Comparison of ENCODE assay signal across 30 mouse cellular contexts in genomic region chrX:10010202-10010601, GRCm38 (mm10).
DNase-seq lines count a peak whose midpoint lies in the region; ATAC-seq lines count a peak whose summit lies in the region.
"Had no signal": no experiment of that assay in that cellular context is flagged by ENCODE, and none has a peak within 500 bp of the region (broad histone marks: within the 10 kb centered on the region; RNA-seq: fewer than 3 reads in every experiment).

No protein-coding gene starts in this region.

- H3K36me3 ChIP-seq in hindbrain, embryonic 12.5 days, result no peaks in the 10 kb centered on the region
- H3K36me3 ChIP-seq in hindbrain, embryonic 10.5 days, result no peaks in the 10 kb centered on the region
- no peaks in the 10 kb centered on the region for H3K36me3 ChIP-seq in neural tube, embryonic 14.5 days (ENCODE audit: control insufficient read depth, insufficient read depth, low read length)
- no peaks in the 10 kb centered on the region for H3K36me3 ChIP-seq in neural tube, embryonic 15.5 days
- no peaks in the 10 kb centered on the region for H3K36me3 ChIP-seq in forebrain, embryonic 15.5 days
- H3K36me3 ChIP-seq: embryonic facial prominence, embryonic 10.5 days; embryonic facial prominence, embryonic 15.5 days; heart, embryonic 12.5 days; intestine, embryonic 15.5 days; liver, embryonic 13.5 days; neural tube, embryonic 13.5 days had no signal

- H3K9me3 ChIP-seq in hindbrain, embryonic 12.5 days (replicated peaks), result no peaks in the 10 kb centered on the region
- H3K9me3 ChIP-seq in hindbrain, embryonic 10.5 days, result no peaks in the 10 kb centered on the region
- no peaks in the 10 kb centered on the region for H3K9me3 ChIP-seq in neural tube, embryonic 14.5 days (ENCODE audit: control insufficient read depth, low read length)
- no peaks in the 10 kb centered on the region for H3K9me3 ChIP-seq in neural tube, embryonic 15.5 days (replicated peaks)
- H3K9me3 ChIP-seq in forebrain, embryonic 15.5 days, result no peaks in the 10 kb centered on the region
- H3K9me3 ChIP-seq: embryonic facial prominence, embryonic 10.5 days; embryonic facial prominence, embryonic 15.5 days; heart, embryonic 12.5 days; intestine, embryonic 15.5 days; liver, embryonic 13.5 days; neural tube, embryonic 13.5 days had no signal

- H3K9ac ChIP-seq in hindbrain, embryonic 12.5 days, result no peak overlapping the region
- H3K9ac ChIP-seq in neural tube, embryonic 14.5 days (replicated peaks; ENCODE audit: low read depth, low read length), result no peak overlapping the region
- H3K9ac ChIP-seq in neural tube, embryonic 15.5 days (replicated peaks), result no peak overlapping the region
- H3K9ac ChIP-seq in forebrain, embryonic 15.5 days (replicated peaks), result no peak overlapping the region
- H3K9ac ChIP-seq: embryonic facial prominence, embryonic 15.5 days; heart, embryonic 12.5 days; intestine, embryonic 15.5 days; liver, embryonic 13.5 days; neural tube, embryonic 13.5 days had no signal

- H3K27me3 ChIP-seq in hindbrain, embryonic 12.5 days, result no peaks in the 10 kb centered on the region
- no peaks in the 10 kb centered on the region for H3K27me3 ChIP-seq in hindbrain, embryonic 10.5 days (ENCODE audit: insufficient read depth, poor library complexity, severe bottlenecking)
- H3K27me3 ChIP-seq in neural tube, embryonic 14.5 days (ENCODE audit: control insufficient read depth, insufficient read depth, low read length), result no peaks in the 10 kb centered on the region
- H3K27me3 ChIP-seq in neural tube, embryonic 15.5 days (replicated peaks), result no peaks in the 10 kb centered on the region
- no peaks in the 10 kb centered on the region for H3K27me3 ChIP-seq in forebrain, embryonic 15.5 days
- H3K27me3 ChIP-seq: embryonic facial prominence, embryonic 15.5 days; heart, embryonic 12.5 days; intestine, embryonic 15.5 days; liver, embryonic 13.5 days; megakaryocyte, embryonic 14.5 days; neural tube, embryonic 13.5 days had no signal

- no peak overlapping the region for H3K27ac ChIP-seq in hindbrain, embryonic 12.5 days
- no peak overlapping the region for H3K27ac ChIP-seq in hindbrain, embryonic 10.5 days
- H3K27ac ChIP-seq in neural tube, embryonic 14.5 days (ENCODE audit: low read depth, low read length), result no peak overlapping the region
- no peak overlapping the region for H3K27ac ChIP-seq in neural tube, embryonic 15.5 days (replicated peaks)
- H3K27ac ChIP-seq in forebrain, embryonic 15.5 days (replicated peaks), result no peak overlapping the region
- H3K27ac ChIP-seq: embryonic facial prominence, embryonic 10.5 days; embryonic facial prominence, embryonic 15.5 days; heart, adult 2 months; hindbrain, postnatal 0 days; intestine, embryonic 15.5 days; liver, embryonic 13.5 days; neural tube, embryonic 13.5 days had no signal

- H3K4me1 ChIP-seq in hindbrain, embryonic 12.5 days, result no peaks in the 10 kb centered on the region
- H3K4me1 ChIP-seq in hindbrain, embryonic 10.5 days (replicated peaks), result no peaks in the 10 kb centered on the region
- no peaks in the 10 kb centered on the region for H3K4me1 ChIP-seq in neural tube, embryonic 14.5 days (ENCODE audit: control insufficient read depth, insufficient read depth, low read length)
- no peaks in the 10 kb centered on the region for H3K4me1 ChIP-seq in neural tube, embryonic 15.5 days
- no peaks in the 10 kb centered on the region for H3K4me1 ChIP-seq in forebrain, embryonic 15.5 days
- H3K4me1 ChIP-seq: embryonic facial prominence, embryonic 10.5 days; embryonic facial prominence, embryonic 15.5 days; heart, embryonic 12.5 days; intestine, embryonic 15.5 days; liver, embryonic 13.5 days; megakaryocyte, embryonic 14.5 days; neural tube, embryonic 13.5 days had no signal

- no peak overlapping the region for H3K4me3 ChIP-seq in hindbrain, embryonic 12.5 days
- no peak overlapping the region for H3K4me3 ChIP-seq in hindbrain, embryonic 10.5 days
- no peak overlapping the region for H3K4me3 ChIP-seq in neural tube, embryonic 14.5 days (ENCODE audit: low read depth, low read length)
- no peak overlapping the region for H3K4me3 ChIP-seq in neural tube, embryonic 15.5 days (replicated peaks)
- no peak overlapping the region for H3K4me3 ChIP-seq in forebrain, embryonic 15.5 days
- H3K4me3 ChIP-seq: embryonic facial prominence, embryonic 10.5 days; embryonic facial prominence, embryonic 15.5 days; heart, adult 2 months; heart, embryonic 12.5 days; intestine, embryonic 15.5 days; liver, embryonic 13.5 days; megakaryocyte, embryonic 14.5 days; neural tube, embryonic 13.5 days had no signal

- 0 out of 2 replicates have a peak, but pooled peaks have one; percentile 40 for ATAC-seq in hindbrain, embryonic 12.5 days (ENCODE audit: low FRiP score)
- ATAC-seq in neural tube, embryonic 14.5 days (ENCODE audit: low read depth), result peak; percentile 28; the same call in 1 of the 2 replicates
- no peak for ATAC-seq in neural tube, embryonic 15.5 days (ENCODE audit: low FRiP score)
- ATAC-seq in forebrain, embryonic 15.5 days (replicated peaks), result peak; percentile 72
- ATAC-seq: hindbrain, postnatal 0 days; intestine, embryonic 15.5 days; lung, postnatal 0 days; Patski had no signal

- no peak for DNase-seq in hindbrain, embryonic 10.5 days (ENCODE audit: low spot score)
- no peak for DNase-seq in right cerebral cortex, postnatal 14 days
- no peak for DNase-seq in adipocyte (ENCODE audit: low spot score)
- DNase-seq: adrenal gland, postnatal 14 days; cerebellum, adult 2 months; cerebellum, postnatal 25 days; heart, adult 2 months; heart, postnatal 4 days; kidney, adult 2 months; kidney, postnatal 36 days; left cerebral cortex, postnatal 4 days; liver, embryonic 13.5 days; lung, adult 18-20 months; lung, postnatal 4 days; retina, postnatal 1 day; right cerebral cortex, postnatal 25 days; thymus, postnatal 14 days had no signal

- H3K4me2 ChIP-seq in hindbrain, embryonic 12.5 days (replicated peaks), result no peak overlapping the region
- H3K4me2 ChIP-seq in neural tube, embryonic 14.5 days (ENCODE audit: low read depth, low read length), result no peak overlapping the region
- H3K4me2 ChIP-seq in neural tube, embryonic 15.5 days, result no peak overlapping the region
- no peak overlapping the region for H3K4me2 ChIP-seq in forebrain, embryonic 15.5 days (replicated peaks)
- H3K4me2 ChIP-seq: embryonic facial prominence, embryonic 15.5 days; heart, embryonic 12.5 days; intestine, embryonic 15.5 days; liver, embryonic 13.5 days; neural tube, embryonic 13.5 days had no signal
